Mouse (Mus musculus) midbrain, embryonic 16.5 days (tissue): Measurements from ENCODE around the gene Thsd7a. TPM values are rescaled to one million over a fixed set of nuclear protein-coding genes. Genes with fewer than 3 reads are reported as not detected.
A peak's percentile ranks its signal among the peaks of the same experiment; 100 is the strongest.

Experiments used
- ATAC-seq: fragments of 200-750 bp; cut with Nextera tagmentation; 2 replicates; pipeline ENCODE4 v1.8.0; 2017; ENCODE audit warnings: moderate TSS enrichment
- H3K27ac ChIP-seq: fragments of 300-500 bp; sonication (generic); 2 replicates; pipeline ENCODE4 v1.5.1; 2014; ENCODE audit warnings: mild to moderate bottlenecking, low read length, mixed read lengths
- H3K27me3 ChIP-seq: fragments of 300-500 bp; sonication (generic); 2 replicates; pipeline ENCODE4 v1.6.1; 2014; ENCODE audit warnings: low read depth, low read length, mixed read lengths; ENCODE audit not compliant: control insufficient read depth, insufficient read depth
- H3K36me3 ChIP-seq: fragments of 300-500 bp; sonication (generic); 2 replicates; pipeline ENCODE4 v1.6.1; 2014; ENCODE audit warnings: mild to moderate bottlenecking, low read length, moderate library complexity, mixed read lengths; ENCODE audit not compliant: control insufficient read depth, insufficient read depth
- H3K4me1 ChIP-seq: fragments of 300-500 bp; sonication (generic); 2 replicates; pipeline ENCODE4 v1.6.1; 2014; ENCODE audit warnings: mild to moderate bottlenecking, low read length, mixed read lengths; ENCODE audit not compliant: control insufficient read depth, insufficient read depth
- H3K4me2 ChIP-seq: fragments of 300-500 bp; sonication (generic); 2 replicates; pipeline ENCODE4 v1.6.1; 2014; ENCODE audit warnings: mild to moderate bottlenecking, low read length, mixed read lengths
- H3K4me3 ChIP-seq: fragments of 300-500 bp; sonication (generic); 2 replicates; pipeline ENCODE4 v1.5.1; 2014; ENCODE audit warnings: low read depth, mild to moderate bottlenecking, low read length, moderate library complexity, mixed read lengths
- H3K9ac ChIP-seq: fragments of 300-500 bp; sonication (generic); 2 replicates; pipeline ENCODE4 v1.6.1; 2014; ENCODE audit warnings: low read depth, low read length, mixed read lengths
- H3K9me3 ChIP-seq: fragments of 300-500 bp; sonication (generic); replicated peaks from 2 replicates; pipeline ENCODE4 v1.6.1; 2014; ENCODE audit warnings: mild to moderate bottlenecking, low read length, mixed read lengths; ENCODE audit not compliant: control insufficient read depth, poor library complexity, severe bottlenecking
- WGBS: fragments of 180-500 bp; shearing (Covaris S2); extraction: QIAGEN DNeasy Blood & Tissue Kit; methylation state at CpG from one replicate; pipeline ENCODE4 v1.1.7; 2014; 5-methylcytosine and 5-hydroxymethylcytosine counted together
- polyA plus RNA-seq: library from polyadenylated mRNA; unstranded; fragments of >200 nt; fragmentation: Nextera tagmentation; extraction: Ambion mirVana; gene quantifications from 2 replicates; pipeline ENCODE4 v1.2.1, GENCODE M21; 2015

Thsd7a gene
- polyA plus RNA-seq, 1 experiment from 2014 or later, result 28.4 TPM

DNA sequence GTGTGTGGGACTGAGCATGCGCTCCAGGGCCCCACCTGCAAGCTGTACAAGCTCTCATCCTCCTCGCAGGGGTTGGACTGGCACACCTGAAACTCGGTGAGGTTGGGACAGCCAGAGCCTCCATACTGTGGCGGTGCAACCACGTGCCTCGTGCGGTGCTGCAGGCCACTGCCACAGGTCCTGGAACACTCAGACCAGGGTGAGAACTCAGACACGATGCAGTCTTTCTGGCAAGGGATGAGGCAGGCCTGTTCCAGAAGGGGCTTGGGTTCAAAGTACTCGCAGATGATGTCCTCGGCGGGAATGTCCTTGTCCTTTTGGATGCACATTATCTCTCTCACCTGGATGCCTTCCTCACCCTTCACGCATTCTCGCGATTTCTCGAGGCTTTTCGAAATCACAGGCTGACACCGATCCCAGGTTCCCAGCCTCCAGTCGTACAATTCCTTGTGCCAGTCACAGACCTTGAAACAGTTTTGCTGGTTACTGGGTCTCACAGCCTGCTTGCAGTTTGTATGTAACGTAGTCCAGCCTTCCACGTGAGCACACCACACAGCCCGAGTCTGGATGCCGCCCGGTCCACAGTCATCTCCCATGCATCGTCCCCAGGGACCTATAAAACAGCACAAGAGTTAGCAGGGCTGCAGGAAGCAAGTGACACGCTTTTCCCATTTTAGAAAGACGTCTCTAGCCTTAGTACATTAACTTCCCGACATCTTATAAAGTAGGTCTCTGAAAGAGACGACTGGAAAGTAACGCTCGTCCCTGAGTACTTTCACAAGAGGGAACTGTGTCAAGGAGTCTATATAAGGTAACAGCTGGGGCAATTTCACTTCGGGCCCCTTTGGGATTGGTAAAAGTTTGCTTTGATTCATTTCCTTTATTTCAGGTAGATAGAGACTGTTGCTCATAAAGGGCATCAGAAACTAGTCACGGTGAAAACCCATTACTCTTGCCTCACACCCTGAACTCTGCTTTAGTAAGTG is 193.8 kb downstream of the Thsd7a start:
- 90% methylated on average over 32 of the region's 32 CpGs for WGBS
- Histone ChIP-seq H3K4me2 (no peak overlapping the region), H3K4me1 (peaks cover 2% of the 10 kb centered on the region), H3K27ac (no peak overlapping the region), H3K27me3 (no peaks in the 10 kb centered on the region), H3K9ac (no peak overlapping the region), H3K9me3 (no peaks in the 10 kb centered on the region), H3K36me3 (peaks cover 5% of the 10 kb centered on the region; the same call in 1 of the 2 replicates), H3K4me3 (no peak overlapping the region)
- ATAC-seq, result peak; percentile 47; the same call in 1 of the 2 replicates

- Histone ChIP-seq H3K4me3 (no peak overlapping the region), H3K27ac (no peak overlapping the region), H3K9ac (no peak overlapping the region), H3K36me3 (peaks cover 5% of the 10 kb centered on the region; the same call in 1 of the 2 replicates), H3K4me2 (no peak overlapping the region), H3K9me3 (no peaks in the 10 kb centered on the region), H3K27me3 (no peaks in the 10 kb centered on the region), H3K4me1 (peaks cover 7% of the 10 kb centered on the region)
- no peak for ATAC-seq
- 56% methylated on average over 3 of the region's 3 CpGs for WGBS
These were observed 198.0 kb downstream of the Thsd7a start for GRCm38 (mm10) chr6:12551176-12551575.

DNA sequence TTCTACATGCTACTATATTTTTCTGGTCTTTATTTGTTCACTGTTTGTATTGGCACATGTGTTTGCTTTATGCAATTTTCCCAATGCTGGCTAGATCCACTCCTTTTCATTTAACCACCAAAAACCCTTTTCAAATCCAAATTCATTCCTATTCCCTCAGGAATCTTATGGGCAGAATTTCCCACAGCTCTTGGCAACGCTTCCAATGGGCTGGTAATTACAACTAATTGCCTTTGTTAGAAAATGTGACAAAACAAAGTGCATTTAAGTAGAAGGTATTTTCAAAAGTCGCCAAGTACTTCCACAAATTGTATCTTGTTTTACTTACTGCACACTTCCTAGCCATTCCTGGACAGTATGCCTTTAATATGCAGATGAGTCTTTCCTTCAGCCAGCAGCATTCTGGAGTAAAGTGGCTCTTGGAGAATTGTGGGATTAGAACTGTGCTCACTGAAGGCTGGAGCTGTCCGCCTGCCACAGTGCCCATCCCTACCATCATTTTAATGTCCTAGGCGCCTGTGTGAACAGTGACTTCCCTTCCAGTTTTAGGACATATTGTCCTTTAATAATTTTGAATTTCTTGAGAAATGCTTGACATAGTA is 199.1 kb downstream of the Thsd7a start:
- Histone ChIP-seq H3K27me3 (no peaks in the 10 kb centered on the region), H3K9ac (no peak overlapping the region), H3K4me2 (no peak overlapping the region), H3K4me3 (no peak overlapping the region), H3K36me3 (peaks cover 5% of the 10 kb centered on the region; the same call in 1 of the 2 replicates), H3K27ac (no peak overlapping the region), H3K9me3 (no peaks in the 10 kb centered on the region), H3K4me1 (peaks cover 7% of the 10 kb centered on the region)
- peak; percentile 36; the same call in 1 of the 2 replicates for ATAC-seq
- 31% methylated on average over 4 of the region's 4 CpGs for WGBS

GRCm38 (mm10) chr6:12544096-12544495 is 205.1 kb downstream of the Thsd7a start:
- Histone ChIP-seq H3K9ac (no peak overlapping the region), H3K36me3 (no peaks in the 10 kb centered on the region), H3K4me1 (peaks cover 2% of the 10 kb centered on the region; the same call in 1 of the 2 replicates), H3K27me3 (no peaks in the 10 kb centered on the region), H3K27ac (no peak overlapping the region), H3K4me3 (no peak overlapping the region), H3K4me2 (no peak overlapping the region), H3K9me3 (no peaks in the 10 kb centered on the region)
- ATAC-seq, result no peak
- WGBS, result 60% methylated on average over 5 of the region's 5 CpGs

DNA sequence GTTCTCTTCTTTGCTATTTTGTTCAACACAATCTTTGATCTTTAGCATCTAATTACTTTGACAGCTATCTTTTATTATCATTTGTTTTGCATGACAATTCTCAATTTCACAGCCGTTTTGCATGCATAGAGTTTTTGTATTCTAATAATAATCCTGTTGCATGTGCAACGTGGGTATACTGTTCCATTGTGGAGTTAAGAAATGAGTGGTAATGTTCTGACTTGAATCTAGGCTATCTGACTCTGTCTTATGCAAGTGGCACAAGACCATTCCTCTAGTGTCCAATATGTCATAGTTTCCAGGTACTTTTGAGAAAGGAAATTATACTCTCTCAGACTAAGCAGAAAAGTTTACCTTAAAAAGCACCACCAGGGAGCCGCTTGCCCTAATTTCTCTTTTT is 206.7 kb downstream of the Thsd7a start:
- H3K27ac ChIP-seq, result no peak overlapping the region
- H3K9me3 ChIP-seq, result no peaks in the 10 kb centered on the region
- H3K36me3 ChIP-seq, result no peaks in the 10 kb centered on the region
- no peaks in the 10 kb centered on the region for H3K27me3 ChIP-seq
- H3K4me1 ChIP-seq, result no peaks in the 10 kb centered on the region
- WGBS, result 39% methylated on average over 3 of the region's 3 CpGs
- no peak for ATAC-seq
- H3K4me2 ChIP-seq, result no peak overlapping the region
- no peak overlapping the region for H3K4me3 ChIP-seq
- H3K9ac ChIP-seq, result no peak overlapping the region

DNA sequence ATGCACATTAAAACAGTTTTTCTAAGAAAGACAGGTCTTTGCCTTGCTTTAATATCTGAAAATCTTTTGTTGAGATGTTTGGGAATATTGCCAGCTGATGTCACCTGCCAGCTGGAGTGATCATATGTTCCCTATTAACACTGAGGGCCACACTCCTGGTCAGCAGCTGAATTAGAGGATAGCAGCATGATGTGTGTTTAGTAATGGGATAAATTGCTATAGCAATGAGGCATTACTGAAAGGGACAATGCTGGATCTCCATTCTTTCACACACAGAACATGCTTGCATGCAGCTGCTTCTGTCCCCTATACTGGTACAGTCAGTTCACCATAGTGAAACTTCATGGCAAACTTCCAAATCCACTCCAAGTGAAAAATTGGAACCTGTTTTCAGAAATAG is 230.1 kb downstream of the Thsd7a start:
- no peaks in the 10 kb centered on the region for H3K9me3 ChIP-seq
- H3K4me1 ChIP-seq, result peaks cover 5% of the 10 kb centered on the region; the same call in 1 of the 2 replicates
- no peak overlapping the region for H3K4me3 ChIP-seq
- H3K4me2 ChIP-seq, result no peak overlapping the region
- H3K9ac ChIP-seq, result no peak overlapping the region
- ATAC-seq, result peak; percentile 76
- H3K27me3 ChIP-seq, result no peaks in the 10 kb centered on the region
- no peak overlapping the region for H3K27ac ChIP-seq
- H3K36me3 ChIP-seq, result no peaks in the 10 kb centered on the region

DNA sequence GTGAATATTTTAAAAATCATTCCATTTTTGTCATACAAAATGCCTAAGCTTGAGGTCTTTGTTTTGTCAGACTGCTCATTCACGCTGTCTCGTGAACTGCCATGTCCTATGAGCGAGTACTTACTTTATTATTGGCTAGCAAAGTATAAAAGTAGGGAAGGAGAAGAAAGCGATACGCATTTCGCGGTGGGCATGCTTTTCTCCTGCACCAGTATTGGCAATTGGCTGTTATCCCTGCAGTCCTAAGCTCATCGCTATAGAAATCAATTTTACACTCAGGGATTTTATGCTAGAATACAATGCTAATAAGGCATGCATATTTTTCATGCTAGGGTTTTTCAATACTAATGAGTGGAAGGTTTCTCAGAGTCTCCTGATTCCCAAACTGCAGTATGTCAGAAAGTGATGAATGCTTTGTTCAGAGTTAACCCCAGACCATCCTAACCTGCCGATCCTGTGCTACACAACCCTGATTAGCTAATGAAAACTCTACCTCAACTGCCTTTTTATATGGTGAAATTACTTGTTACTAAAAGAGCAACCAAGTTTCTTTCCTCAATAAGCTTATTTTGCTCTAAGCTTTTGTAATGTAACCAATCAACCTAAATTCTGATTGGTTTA is 230.8 kb downstream of the Thsd7a start:
- Histone ChIP-seq H3K4me3 (no peak overlapping the region), H3K27ac (no peak overlapping the region), H3K36me3 (no peaks in the 10 kb centered on the region), H3K4me1 (peaks cover 5% of the 10 kb centered on the region; the same call in 1 of the 2 replicates), H3K9me3 (no peaks in the 10 kb centered on the region), H3K4me2 (peak overlapping the region; percentile 34), H3K27me3 (no peaks in the 10 kb centered on the region), H3K9ac (no peak overlapping the region)
- WGBS, result 33% methylated on average over 9 of the region's 9 CpGs
- peak; percentile 69; the same call in 1 of the 2 replicates for ATAC-seq

- Histone ChIP-seq H3K27me3 (no peaks in the 10 kb centered on the region), H3K9me3 (no peaks in the 10 kb centered on the region), H3K9ac (no peak overlapping the region), H3K27ac (no peak overlapping the region), H3K4me2 (no peak overlapping the region), H3K36me3 (no peaks in the 10 kb centered on the region), H3K4me3 (no peak overlapping the region), H3K4me1 (peaks cover 5% of the 10 kb centered on the region; the same call in 1 of the 2 replicates)
- no peak for ATAC-seq
These were observed 231.5 kb downstream of the Thsd7a start for GRCm38 (mm10) chr6:12517726-12518125.
